Mouse (Mus musculus): ENCODE data around the gene Sirt3.

Gene Sirt3

GRCm38 (mm10) chr7:140847755-140848580 lies 34.1 kb downstream of the Sirt3 start, which contains the start of gene Odf3:
Odf3 (plus strand) TSS chr7:140847805.
- no peak for DNase-seq

GRCm38 (mm10) chr7:140846676-140847075 lies 35.4 kb downstream of the Sirt3 start:
- DNase-seq = no peak

DNA sequence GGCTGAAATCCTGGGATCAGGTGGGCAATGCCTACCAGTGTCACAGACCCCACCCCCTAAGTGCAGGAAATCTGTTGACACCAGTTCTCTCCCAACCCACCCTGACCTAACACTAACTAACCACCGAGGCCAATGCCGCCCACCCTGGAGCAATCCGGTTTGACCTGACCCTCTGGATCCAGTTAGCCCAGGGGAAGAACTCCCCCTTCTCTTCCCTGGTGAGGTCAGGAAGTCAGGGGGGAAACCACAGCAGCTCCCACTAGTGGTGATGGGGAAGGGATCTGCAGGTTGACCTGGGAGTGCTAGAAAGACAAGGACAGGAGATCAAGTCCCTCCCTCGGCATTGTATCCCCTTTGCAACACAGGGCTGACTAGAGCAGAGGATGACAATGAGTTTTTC lies 36.4 kb downstream of the Sirt3 start:
- DNase-seq = no peak

DNA sequence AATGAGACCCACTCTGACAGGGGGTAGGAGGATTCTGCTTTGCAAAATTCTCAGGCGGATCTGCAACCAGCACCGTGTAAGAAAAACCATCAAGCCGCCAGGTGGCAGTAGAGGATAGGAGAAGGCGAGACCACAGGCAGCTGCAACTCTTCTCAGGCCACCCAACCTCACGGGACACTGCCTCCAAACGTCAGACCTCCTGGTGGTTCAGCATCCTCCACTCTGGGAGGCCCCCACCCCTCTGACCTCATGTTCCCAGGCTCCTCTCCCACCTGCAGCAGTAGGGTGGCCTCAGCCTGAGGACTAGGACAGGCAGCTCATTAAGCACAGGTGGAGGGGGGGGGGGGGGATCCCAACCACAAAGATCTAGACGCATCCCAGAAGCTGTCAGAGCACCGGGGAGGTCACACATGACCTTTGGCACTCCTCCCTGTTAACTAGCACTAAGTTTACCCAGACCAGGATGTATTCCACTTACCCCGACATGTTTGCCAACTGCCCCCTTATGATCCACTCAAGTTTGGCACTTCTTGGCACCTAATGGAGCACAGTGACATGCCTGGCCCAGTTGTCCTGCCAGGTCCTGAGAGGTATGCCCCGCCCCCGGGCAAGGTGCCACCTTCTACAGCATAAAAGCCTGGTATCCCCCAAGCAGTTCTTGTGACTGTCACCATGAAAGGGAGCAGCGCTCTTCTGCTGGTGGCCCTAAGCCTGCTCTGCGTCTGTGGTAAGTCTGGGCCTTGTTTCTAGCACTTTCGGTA lies 37.0 kb downstream of the Sirt3 start, which contains the start of gene Scgb1c1:
Scgb1c1 (plus strand) TSS at position 643 of the 761 bp plus-strand sequence.
- peak; percentile 73 to 93 for DNase-seq

GRCm38 (mm10) chr7:140843806-140844205 lies 38.3 kb downstream of the Sirt3 start:
- no peak for DNase-seq

- DNase-seq = no peak
Observed at GRCm38 (mm10) chr7:140840750-140841735, 41.1 kb downstream of the Sirt3 start.

GRCm38 (mm10) chr7:140839556-140839955 lies 42.6 kb downstream of the Sirt3 start:
- DNase-seq = no peak

GRCm38 (mm10) chr7:140836243-140837115 lies 45.6 kb downstream of the Sirt3 start:
- DNase-seq = no peak

GRCm38 (mm10) chr7:140835758-140836087 lies 46.4 kb downstream of the Sirt3 start:
- no peak for DNase-seq

DNA sequence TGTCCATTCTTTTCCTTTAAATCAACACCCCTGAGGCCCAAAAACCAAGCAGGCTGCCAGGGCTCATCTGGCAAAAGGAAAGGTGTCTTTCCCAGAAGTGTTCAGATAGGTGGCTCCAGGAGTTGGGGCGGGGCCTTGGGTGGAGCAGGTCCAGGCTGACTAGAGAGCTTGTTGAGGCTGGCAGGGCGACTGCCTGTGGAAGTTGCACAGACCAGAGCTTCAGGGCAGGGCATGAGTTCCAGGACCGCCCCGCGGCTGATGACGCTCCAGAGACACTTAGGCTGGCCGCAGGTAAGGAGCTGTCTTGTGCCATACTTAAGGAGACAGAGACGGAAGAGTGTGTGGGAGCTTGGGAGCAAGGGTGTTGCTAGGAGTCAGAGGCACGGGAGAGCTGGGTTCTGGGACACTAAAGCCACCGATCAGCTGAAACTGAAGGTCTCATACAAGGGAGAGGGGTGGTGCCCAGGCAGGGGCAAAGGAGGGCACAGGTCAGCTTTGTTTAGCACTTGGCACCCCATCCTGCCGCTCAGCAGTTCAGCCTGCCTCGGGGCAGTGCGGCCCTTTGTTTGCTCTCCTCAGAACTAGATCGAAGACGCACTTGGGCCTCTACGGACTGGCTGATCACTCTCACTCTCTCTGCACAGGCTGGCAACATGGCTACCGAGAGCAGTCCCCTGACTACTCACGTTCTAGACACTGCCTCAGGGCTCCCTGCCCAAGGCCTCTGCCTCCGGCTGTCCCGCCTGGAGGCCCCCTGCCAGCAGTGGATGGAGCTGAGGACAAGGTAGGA lies 46.9 kb downstream of the Sirt3 start, which contains the start of gene Urah:
Urah (plus strand) TSS at position 51 of the 790 bp plus-strand sequence.
- DNase-seq = no peak

DNA sequence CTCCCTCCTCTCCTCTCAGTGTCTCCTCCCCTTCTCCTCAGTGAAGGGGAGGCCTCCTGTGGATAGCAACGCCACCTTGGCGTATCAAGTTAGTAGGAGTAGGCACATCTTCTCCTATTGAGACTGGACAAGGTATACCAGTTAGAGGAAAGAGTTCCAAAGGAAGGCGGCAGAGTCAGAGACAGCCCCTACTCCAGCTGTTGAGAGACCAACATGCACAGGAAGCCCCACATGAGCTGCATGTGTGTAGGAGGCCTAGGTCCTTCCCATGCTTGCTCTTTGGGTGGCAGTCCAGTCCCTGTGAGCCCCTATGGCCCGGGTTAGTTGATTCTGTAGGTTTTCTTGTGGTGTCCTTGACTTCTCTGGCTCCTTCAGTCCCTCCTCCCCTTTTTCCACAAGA lies 48.8 kb downstream of the Sirt3 start:
- no peak for DNase-seq

DNA sequence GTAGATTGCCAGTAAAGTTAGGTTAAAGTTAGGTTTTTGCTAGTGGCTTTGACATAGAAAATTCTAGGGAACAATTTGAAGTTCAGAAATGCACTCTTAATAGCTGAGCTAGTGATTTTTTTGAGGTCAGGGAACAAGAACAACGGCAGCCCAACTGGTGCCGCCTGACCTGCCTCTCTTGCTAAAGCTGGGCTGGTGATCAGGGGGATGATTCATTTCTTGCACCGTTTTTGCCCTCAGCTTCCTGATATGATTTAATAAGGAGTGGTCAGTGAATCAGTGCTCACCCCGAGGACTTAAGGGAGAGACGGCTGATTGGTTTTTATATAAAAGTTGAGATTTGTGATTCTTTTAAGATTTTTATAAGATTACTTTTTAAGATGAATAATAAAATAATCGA lies 50.7 kb downstream of the Sirt3 start:
- no peak for DNase-seq

DNA sequence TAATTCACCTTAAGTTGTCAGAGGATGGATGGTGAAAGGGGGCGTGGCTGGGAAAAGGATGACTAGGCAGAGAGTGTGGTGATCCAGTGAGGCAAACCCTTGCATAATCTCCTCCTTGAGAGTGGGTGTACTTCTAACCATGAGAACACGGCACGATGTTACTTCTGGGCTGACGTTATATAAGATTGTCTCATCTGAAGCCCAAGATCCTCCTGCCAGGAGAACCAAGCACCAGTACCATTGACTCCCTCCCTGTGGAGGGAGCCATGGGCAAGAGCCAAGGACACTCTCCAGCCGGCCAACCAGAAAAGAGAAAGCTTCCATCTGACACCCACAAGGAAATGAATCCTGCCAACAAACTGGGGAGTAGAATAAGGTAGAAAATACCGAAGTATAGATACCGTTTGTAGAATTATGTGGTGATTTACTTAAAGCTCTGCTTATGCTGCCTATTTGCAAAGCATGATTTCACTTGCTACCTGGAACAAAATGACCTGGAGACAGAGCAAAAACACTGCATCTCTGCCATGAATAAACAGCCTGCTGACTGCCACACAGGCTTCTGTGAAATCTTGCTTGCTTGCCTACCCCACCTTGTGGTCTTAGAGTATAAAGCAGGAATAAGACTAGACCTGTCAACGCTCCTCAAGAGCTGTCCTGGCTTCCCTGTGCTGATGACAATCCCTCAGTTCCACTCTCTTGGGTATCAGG lies 53.8 kb downstream of the Sirt3 start:
- DNase-seq = no peak

- no peak for DNase-seq
Observed at GRCm38 (mm10) chr7:140822731-140823130, 59.4 kb downstream of the Sirt3 start.

DNA sequence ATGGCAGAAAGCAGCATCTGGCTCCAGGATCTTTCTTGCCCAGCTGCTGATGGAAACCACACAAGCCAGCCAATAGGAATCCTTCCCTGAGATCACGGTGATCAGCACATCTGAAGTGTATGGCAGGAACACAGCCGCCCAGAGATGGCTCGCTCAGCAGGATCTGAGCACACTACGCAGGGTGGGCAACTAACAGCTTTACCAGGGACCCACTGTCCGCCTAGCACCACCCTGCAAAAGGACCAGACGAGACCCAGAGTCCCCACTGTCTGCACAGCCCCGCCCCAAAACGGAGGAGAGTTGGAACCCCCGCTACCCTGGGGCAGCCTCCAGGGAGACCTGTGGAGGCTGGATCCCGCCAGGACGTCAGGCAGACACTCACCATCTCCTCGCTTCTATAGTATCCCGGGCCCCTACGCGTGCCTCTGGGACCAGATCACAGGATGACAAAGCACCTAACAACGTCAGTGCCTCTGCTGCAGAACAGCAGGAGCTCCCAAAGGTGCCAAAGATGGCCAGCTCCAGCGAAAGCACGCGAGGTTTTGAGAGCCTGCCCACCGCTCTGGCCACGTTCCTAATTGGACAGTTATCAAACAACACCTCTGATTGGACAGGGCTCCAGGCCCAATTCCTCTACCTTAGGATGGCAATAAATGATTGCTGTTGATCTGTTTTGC lies 60.3 kb downstream of the Sirt3 start, which contains the start of gene Zfp941:
Zfp941 (minus strand) TSS at position 526 of the 677 bp plus-strand sequence.
- DNase-seq = no peak

GRCm38 (mm10) chr7:140821305-140821652 lies 60.8 kb downstream of the Sirt3 start:
- no peak for DNase-seq

- DNase-seq = no peak
Observed at GRCm38 (mm10) chr7:140820173-140820572, 61.9 kb downstream of the Sirt3 start.

All from spleen, adult 18-20 months (tissue).